Mouse (Mus musculus): Measurements from ENCODE around the gene Scgb2b15.
"Not testable (repeated sequence)": the region's sequence is repeated elsewhere in the genome, so short reads cannot be mapped to it uniquely, and the experiment has no call there.

The Scgb2b15 gene

DNA sequence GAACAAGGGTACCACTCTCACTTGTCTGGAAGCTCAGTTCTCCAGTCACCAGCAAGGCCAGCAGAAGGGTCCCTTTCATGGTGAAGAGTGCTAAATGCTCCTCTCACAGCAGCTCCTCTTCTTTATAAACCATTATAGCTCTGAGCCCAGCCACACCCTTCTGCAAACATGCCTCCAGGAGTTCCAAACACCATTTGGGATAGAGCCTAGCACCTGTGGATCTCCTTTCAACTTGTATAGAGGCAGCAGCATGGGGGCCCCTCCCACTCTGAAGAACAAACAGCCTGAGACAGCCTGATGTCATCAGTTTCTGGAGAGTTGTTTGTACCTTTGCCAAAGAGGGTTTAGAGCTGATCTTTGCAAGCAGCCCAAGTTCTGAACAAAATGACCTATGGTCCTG is at the start of gene Scgb2b15:
Gene Scgb2b15, minus strand, starts transcription at position 101 of the 400 bp plus-strand sequence.
- not testable (repeated sequence) for DNase-seq

DNA sequence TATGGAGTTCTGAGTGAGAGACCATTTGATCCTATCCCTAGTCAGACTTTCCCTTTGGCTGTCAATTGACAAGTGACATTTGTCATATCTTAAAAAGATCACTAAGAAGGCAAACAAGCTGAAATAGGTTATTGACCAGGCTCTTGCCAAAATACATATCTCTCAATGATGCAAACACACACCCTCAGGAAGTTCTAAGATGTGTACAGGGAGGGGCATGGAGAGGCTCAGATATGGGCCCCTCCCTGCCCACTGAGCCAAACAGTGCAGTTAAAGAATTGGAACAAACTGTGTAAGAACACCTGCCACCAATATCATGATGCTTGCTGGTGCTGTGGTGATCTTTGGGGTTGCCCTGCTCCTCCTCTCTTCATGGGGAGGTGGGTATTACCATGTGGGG is 6.8 kb upstream of the Scgb2b15 start, which contains the start of gene Scgb1b15:
Gene Scgb1b15, plus strand, starts transcription at position 301 of the 400 bp plus-strand sequence.
- DNase-seq = not testable (repeated sequence)
